Mouse (Mus musculus) lung, adult 2 months (tissue): Measurements from ENCODE around the gene Ccdc78.

Experiments
- CTCF ChIP-seq: fragments of 200-500 bp; IDR thresholded peaks from 2 replicates; pipeline ENCODE4 v1.5.1; 2011; ENCODE audit warnings: mild to moderate bottlenecking, low read length, control low read depth; ENCODE audit not compliant: insufficient read depth
- POLR2A ChIP-seq: fragments of 200-500 bp; IDR thresholded peaks from 2 replicates; pipeline ENCODE4 v1.6.1; 2011; ENCODE audit warnings: low read depth, mild to moderate bottlenecking, control low read depth, low read length, borderline replicate concordance; ENCODE audit errors: extremely low read depth

- no peak for TF ChIP-seq POLR2A
- TF ChIP-seq CTCF, result no peak
Measured at GRCm38 (mm10) chr17:25837533-25837932, 51.2 kb downstream of the Ccdc78 start.
